Mouse (Mus musculus): ENCODE measurements around the gene Arrdc1. TPM values are rescaled to one million over a fixed set of nuclear protein-coding genes. Genes with fewer than 3 reads are reported as not detected.

Arrdc1 gene
- polyA plus RNA-seq, 1 experiment, result 4.8 TPM

DNA sequence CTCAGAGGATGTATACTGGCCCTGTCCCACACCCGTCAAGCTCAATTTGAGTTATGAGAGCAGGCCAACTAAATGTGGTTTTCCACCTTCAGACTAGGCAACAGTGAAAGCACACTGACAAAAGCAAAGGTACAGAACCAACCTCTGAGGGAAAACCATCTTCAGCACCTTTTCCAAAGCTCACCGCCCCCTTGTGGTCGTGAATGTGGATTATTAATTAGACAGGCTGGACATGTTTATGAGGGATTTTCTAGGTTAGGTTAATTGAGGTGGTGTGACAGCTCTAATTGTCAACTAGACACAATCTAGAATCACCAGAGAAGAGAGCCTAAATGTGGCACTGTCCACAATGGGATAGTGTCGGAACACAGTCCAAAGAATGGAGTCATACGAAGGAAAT lies 46.2 kb downstream of the Arrdc1 start:
- no peak for TF ChIP-seq CEBPB (IDR thresholded peaks at IDR 0.05; ENCODE audit: insufficient read depth, poor library complexity, severe bottlenecking)
- no peak for TF ChIP-seq POLR2A (IDR thresholded peaks at IDR 0.05; ENCODE audit: insufficient read length, low read depth)
- no peak for TF ChIP-seq E2F4 (IDR thresholded peaks at IDR 0.05; ENCODE audit: insufficient read depth)
- no peak for TF ChIP-seq TCF12 (IDR thresholded peaks at IDR 0.05; ENCODE audit: insufficient read depth, poor library complexity, severe bottlenecking)
- no peak for TF ChIP-seq MYOD1 (IDR thresholded peaks at IDR 0.05; ENCODE audit: control insufficient read depth in 1 of 3, insufficient read length in 2 of 3, low read depth in 2 of 3)
- no peak for TF ChIP-seq POLR2AphosphoS2 (IDR thresholded peaks at IDR 0.05; ENCODE audit: insufficient read length, low read depth)
- TF ChIP-seq MAX (IDR thresholded peaks at IDR 0.05; ENCODE audit: low read depth), result no peak
- TF ChIP-seq MYOG (IDR thresholded peaks at IDR 0.05; ENCODE audit: control insufficient read depth in 1 of 3, insufficient read depth in 1 of 3, insufficient read length in 2 of 3, low read depth in 2 of 3), result no peak
- TF ChIP-seq SRF (IDR thresholded peaks at IDR 0.05; ENCODE audit: control insufficient read depth, insufficient read length, low read depth), result no peak
- TF ChIP-seq TCF3 (IDR thresholded peaks at IDR 0.05; ENCODE audit: insufficient read length, low read depth), result no peak
- no peak for TF ChIP-seq REST (IDR thresholded peaks at IDR 0.05; ENCODE audit: insufficient read depth, insufficient read length)
- no peak for TF ChIP-seq USF1 (IDR thresholded peaks at IDR 0.05; ENCODE audit: low read depth)

DNA sequence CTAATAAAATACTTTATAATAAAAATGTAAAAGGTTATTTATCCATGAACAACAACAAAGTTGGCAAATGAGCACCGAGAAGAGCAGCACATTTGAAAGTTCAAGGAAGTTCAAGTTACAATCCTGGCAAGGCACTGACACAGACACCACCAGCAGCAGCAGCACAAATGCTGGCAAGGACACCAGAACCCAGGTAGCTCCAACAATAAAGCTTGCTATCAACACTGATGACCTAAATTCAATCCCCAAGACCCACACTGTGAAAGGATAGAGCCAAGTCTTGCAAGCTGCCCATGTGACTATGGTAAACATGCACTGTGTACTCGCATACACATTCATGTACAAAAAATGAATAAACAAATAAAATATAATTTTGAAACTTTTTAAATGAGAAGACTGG lies 54.4 kb downstream of the Arrdc1 start:
- TF ChIP-seq SRF (IDR thresholded peaks at IDR 0.05; ENCODE audit: control insufficient read depth, insufficient read length, low read depth), result no peak
- H3K4me2 ChIP-seq (ENCODE audit: low read depth), result no peak overlapping the region

More for the DNA sequence above, 46.2 kb downstream of the Arrdc1 start:
- Histone ChIP-seq H3K4me3 (no peak overlapping the region), H3K27me3 (ENCODE audit: control insufficient read depth, insufficient read depth, insufficient read length) (no peaks in the 10 kb centered on the region), H3K36me3 (ENCODE audit: control insufficient read depth, insufficient read depth) (peaks cover 12% of the 10 kb centered on the region), H3K4me2 (ENCODE audit: low read depth) (no peak overlapping the region), H3ac (ENCODE audit: control insufficient read depth, insufficient read length) (no peak overlapping the region), H3K79me2 (ENCODE audit: control insufficient read depth, insufficient read depth) (peaks cover 63% of the 10 kb centered on the region)

More for the DNA sequence above, 54.4 kb downstream of the Arrdc1 start:
- Histone ChIP-seq H3K27me3 (ENCODE audit: control insufficient read depth, insufficient read depth, insufficient read length) (no peaks in the 10 kb centered on the region), H3K4me3 (no peak overlapping the region), H3ac (ENCODE audit: control insufficient read depth, insufficient read length) (no peak overlapping the region), H3K36me3 (ENCODE audit: control insufficient read depth, insufficient read depth) (peaks cover 22% of the 10 kb centered on the region), H3K79me2 (ENCODE audit: control insufficient read depth, insufficient read depth) (no peaks in the 10 kb centered on the region)

Other genes starting within 250 kb of the Arrdc1 start
- gene Cacna1b, start 172.1 kb downstream of the Arrdc1 start, polyA plus RNA-seq (2012; fragmentation: generic; extraction: Trizol), result 0.06 TPM
- 14.8 TPM for gene Ehmt1, start 15.6 kb downstream of the Arrdc1 start, polyA plus RNA-seq (2012; fragmentation: generic; extraction: Trizol)
- 21.7 TPM for gene Zmynd19, start 14.5 kb upstream of the Arrdc1 start, polyA plus RNA-seq (2012; fragmentation: generic; extraction: Trizol)
- gene Dph7, start 27.1 kb upstream of the Arrdc1 start, polyA plus RNA-seq (2012; fragmentation: generic; extraction: Trizol), result 11.7 TPM
- gene Mrpl41, start 39.8 kb upstream of the Arrdc1 start, polyA plus RNA-seq (2012; fragmentation: generic; extraction: Trizol), result 79.7 TPM
- 8.8 TPM for gene Pnpla7, start 40.8 kb upstream of the Arrdc1 start, polyA plus RNA-seq (2012; fragmentation: generic; extraction: Trizol)
- gene Nsmf, start 119.1 kb upstream of the Arrdc1 start, polyA plus RNA-seq (2012; fragmentation: generic; extraction: Trizol), result 33.7 TPM
- gene Entpd8, start 145.1 kb upstream of the Arrdc1 start, polyA plus RNA-seq (2012; fragmentation: generic; extraction: Trizol), result not detected
- gene Noxa1, start 159.9 kb upstream of the Arrdc1 start, polyA plus RNA-seq (2012; fragmentation: generic; extraction: Trizol), result not detected
- gene Nrarp, start 245.5 kb upstream of the Arrdc1 start, polyA plus RNA-seq (2012; fragmentation: generic; extraction: Trizol), result 1.3 TPM